Mouse (Mus musculus) T-helper 2 cell (primary cell): Measurements from ENCODE around the gene Rcor2.

Experiments
- in situ Hi-C: fragments of 300-600 bp; cut with MboI, MseI; formaldehyde crosslinking; loops from one replicate; pipeline ENCODE4 v1.15.1; 2025; ENCODE audit warnings: high pct_unique_total_duplicates

Gene Rcor2

DNA sequence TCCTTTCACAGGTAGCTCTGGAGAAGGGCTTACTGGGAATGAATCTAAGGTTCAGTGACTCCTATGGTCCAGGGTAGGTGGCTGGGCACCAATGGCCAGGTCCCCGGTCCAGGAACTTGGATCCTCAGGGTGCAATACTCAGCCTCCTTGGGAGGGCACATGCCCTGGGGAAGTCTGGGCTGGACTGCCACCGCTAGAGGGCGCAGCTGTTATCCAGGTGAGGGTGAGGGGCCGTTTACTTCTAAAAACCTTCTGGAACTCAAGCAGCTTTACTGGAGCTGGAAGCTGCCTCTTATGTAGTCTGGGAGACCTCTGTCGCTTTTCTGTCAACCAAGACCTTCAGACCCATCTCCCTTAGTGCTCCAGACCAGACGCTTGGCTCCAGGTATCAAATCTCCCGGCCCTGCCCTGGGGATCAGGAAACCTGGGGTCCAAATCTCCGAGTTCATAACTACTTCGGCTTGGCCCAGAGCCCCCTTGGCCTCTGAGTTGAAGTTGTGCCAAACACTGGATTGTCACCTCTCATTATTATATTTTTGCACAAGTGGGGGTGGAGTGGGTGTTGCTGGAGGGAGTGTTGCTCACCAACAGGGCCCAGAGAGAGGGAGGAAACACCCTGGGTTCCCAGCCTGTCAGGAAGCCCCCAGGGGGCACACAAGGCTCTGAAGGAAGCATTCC lies 2.9 kb upstream of the Rcor2 start:
- in situ Hi-C loops: loop anchor here (5.0 kb wide), 1 partner anchor 83 kb away; no protein-coding TSS in a partner anchor

DNA sequence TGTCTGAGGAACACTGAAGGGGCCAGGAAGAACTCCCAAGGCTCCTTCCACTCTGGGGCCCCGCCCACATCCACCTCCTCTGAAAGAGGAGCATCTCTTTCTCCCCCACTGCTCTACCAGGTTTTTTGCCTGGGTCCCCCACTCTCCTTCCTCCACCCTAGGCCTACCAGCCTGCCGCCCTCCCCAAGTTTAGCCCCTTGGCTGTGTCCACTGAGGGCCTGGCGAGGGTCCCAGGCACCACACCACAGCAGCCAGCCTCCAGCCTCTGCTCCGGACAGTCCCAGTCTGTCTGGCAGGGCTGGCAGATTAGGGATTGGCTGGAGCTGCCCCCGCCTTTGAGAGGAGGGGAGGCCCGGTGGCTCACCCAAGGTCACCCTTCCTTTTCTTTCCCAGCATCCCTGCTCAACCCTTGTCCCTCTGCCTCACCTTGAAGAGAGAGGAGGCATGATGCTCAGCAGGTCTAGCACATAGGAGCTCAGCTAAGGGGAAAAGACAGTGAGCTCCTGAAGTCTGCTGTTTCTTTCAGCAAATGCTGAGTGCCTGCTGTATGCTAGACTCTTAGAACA lies 2.3 kb upstream of the Rcor2 start:
- in situ Hi-C loops: loop anchor here (5.0 kb wide), 1 partner anchor 82 kb away; no protein-coding TSS in a partner anchor

DNA sequence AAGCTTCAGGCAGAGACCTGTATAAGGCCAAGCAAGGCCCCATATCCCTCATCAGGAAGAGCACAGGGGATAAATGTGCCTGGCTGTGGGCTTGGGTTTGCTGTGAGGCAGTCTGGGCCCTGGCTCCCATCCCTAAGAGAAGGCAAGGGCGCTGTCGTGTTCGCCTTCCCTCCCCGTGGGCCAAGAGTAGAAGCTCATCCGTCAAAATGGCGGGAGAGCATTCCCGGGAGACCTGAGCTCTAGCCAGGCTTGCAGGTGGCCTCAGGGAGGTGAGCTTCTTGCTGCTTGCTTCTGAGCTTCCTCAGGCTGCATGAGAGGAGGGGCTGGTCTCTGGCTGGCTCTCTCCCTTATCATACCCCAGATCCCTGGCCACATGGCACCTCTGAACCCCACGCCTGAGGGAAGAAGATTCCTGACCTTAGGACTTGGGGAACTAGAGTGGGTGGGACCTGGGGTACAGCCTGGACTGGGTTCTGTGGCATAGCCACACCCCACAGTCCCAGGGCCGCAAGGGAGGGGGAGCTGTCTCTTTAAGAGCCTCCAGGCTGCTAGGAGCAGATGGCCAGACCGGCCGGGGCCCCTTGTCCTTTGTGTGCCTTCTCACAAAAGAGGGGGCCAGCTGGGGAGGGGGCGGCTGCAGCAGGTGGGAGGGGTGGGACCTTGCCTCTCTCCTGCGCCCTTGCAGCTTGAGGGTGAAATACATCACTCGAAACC lies 1.5 kb upstream of the Rcor2 start:
- in situ Hi-C loops: no loop called here

DNA sequence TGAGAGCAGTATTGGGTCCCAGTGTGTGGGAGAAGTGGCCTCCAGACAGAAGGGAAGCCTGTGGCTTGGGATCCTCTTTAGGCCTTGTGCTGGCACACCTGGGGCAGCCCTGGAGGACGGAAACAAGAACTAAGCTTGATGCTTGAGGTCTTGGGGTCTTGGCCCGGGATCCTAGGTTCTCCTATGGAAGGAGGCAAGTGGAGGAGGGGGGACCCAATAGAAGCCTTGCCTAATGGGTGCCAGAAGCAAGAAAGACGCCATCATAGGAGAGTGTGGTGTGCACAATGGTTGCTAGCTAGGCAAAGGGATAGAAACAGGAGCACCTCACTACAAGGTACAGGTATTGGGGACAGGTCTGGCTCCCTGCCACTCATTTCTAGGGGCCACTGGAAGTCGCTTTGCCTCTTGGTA lies 699 bp upstream of the Rcor2 start:
- in situ Hi-C loops: no loop called here

DNA sequence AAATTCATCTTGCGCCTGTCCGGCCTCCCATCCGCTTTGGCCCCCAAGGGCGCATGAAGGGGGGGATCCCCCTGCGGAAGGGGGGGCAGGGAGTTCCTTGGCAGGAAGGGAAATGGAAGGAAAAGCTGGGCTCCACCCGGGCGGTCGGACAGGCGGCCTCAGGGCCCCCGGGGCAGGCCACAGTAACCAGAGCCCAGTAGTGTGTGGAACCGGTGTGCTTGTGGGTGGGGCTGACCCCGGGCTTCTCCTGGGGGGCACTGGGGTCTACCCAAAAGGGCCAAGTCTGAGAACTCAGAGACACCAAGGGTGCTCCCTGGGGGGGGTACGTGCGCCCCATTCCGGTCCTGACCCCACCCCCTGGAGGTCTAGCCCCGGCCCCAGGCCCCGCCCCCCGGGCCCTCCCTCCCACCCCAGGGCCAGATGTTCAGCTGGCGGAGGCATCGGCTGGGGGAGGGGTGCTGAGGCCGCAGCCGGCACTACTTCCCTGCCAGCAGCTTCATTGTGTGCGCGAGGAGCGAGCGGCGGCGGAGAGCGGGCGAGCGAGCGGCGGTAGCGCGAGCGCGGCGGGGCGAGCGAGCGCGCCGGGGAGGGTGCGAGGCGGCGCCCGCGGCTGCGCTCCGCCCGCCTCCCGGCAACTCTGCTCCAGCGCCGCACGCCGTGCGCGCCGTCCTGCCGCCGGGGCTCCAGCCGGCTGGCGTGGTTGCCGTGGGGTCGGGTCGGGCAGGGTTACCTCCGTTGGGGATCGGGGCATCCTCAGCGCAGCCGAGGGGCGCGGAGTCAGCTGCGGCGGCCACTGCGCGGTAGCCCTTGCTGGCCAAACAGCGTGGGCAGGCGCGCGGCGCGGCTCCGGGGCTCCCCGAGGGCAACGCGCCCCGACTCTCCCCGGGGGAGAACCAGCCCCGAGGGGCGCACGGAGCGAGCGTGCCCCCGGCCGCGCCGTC lies 926 bp downstream of the Rcor2 start:
- in situ Hi-C loops: no loop called here

DNA sequence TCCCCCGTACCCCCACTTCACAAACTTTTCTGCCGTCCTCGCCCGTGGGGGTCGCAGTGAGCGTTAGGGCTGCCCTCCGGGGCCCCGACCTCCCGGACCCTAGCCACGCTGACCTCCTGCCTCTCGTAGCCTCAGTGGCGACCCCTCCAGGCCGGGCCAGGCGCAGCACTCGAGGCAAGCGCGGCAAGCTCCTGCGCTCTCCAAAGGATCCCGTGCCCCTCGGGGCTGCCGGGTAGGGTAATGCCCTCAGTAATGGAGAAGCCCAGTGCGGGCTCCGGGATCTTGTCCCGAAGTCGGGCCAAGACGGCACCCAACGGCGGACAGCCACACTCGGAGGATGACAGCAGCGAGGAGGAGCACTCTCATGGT lies 1.6 kb downstream of the Rcor2 start:
- in situ Hi-C loops: no loop called here

DNA sequence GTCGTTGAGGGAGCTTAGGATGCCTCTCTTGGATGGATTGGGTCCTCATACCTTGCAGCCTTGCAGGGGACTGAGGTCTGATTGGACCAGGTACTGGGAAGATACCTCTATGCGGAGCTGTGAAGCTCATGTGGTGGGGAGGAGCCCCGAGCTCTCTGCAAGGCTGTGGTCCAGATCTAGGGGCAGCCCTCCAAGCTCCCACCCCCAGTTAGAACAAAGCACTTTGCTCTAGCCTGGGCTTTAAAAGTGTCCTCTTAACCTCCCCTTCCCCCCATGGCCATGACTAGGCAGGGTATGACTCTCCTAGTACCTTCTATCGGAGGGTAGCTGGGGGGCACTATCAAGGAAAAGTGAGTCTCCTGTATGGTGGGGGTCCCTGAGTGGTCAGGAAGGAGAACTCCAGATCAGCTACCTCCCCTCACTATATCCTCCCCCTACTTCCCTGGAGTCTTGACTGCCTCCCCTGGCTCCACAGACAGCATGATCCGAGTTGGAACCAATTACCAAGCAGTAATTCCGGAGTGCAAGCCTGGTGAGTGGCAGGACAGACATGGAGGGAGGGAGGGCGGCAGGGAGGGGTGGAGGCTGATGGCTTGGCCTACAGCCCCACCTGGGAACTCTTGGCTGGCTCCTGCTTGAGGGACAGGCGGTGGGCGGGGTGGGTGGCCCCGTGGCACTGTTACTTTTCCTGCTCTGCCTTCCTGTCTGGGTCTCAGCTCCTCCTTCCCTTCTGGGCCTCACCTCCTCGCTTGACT lies 2.3 kb downstream of the Rcor2 start:
- in situ Hi-C loops: no loop called here

DNA sequence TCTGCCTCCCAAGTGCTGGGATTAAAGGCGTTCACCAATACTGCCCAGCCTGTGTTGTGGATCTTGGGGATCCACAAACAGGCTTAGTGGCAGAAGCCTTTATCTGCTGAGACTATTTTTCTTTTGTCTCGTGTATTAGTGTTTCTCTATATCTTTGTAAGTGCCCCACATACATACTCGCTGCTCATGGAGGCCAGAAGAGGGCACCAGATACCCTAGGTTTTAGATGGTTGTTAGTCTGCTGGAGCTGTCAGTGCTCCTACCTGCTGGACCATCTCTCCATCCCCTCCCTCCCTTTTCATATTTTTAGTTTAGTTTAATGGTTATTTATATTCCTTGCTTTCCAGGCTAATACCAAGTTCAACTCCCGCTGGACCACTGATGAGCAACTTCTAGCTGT lies 6.4 kb downstream of the Rcor2 start:
- in situ Hi-C loops: no loop called here

DNA sequence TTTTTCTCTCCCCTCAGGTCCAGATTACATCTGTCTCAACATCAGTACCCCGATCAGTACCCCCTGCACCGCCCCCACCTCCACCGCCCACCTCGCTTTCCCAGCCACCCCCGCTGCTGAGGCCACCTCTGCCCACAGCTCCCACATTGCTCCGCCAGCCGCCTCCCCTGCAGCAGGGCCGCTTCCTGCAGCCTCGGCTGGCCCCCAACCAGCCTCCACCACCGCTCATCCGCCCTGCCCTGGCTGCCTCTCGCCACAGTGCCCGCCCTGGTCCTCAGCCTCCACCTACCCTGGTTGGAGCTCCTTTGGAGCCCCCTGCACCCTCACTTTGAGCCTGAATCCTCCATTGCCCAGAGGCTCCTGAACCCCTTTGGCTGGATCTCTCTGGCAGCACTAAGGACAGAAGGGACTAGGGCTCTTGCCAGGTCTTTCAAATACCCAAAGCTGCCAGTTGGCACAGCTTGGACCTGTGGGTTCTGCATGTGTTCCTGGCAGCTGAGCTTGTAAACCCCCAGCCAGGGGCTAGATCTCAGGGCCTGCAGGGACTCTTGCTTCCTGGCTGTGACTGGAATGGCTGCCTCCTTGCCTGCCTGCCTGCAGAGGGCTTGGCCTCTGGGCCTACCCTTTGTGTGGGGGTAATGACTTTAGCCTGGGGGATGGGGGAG lies 7.3 kb downstream of the Rcor2 start:
- in situ Hi-C loops: no loop called here

DNA sequence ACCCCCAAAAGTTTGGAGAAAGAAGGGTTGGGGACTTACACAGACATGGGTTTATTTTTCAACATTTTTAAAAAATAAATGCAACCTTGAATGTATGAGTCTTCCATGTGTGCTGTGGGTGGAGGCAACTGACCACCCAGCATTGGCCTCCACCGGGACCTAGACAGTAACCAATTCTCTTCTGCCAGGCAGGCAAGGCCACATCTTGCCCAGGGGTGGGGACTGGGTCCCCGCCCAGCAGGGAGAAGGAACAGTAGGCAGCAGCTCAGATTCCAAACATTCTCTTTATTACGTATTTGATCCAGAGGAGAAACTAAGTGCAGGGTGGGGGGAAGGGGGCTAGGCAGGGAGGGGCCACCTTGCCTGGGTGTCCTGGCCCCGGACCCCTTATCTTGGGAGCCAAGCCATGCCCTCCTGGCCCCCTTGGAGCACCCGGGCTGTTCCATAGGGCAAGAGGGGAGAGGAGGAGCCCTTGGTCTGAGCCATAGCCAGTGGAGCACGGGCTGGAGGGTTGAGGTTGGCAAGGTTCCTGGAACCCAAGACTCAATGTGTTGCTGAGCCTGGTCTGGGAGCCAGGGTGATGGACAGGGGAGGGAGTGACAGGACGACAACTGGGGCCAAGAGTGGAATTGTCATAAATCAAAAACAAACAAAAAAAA lies 8.1 kb downstream of the Rcor2 start:
- in situ Hi-C loops: no loop called here

DNA sequence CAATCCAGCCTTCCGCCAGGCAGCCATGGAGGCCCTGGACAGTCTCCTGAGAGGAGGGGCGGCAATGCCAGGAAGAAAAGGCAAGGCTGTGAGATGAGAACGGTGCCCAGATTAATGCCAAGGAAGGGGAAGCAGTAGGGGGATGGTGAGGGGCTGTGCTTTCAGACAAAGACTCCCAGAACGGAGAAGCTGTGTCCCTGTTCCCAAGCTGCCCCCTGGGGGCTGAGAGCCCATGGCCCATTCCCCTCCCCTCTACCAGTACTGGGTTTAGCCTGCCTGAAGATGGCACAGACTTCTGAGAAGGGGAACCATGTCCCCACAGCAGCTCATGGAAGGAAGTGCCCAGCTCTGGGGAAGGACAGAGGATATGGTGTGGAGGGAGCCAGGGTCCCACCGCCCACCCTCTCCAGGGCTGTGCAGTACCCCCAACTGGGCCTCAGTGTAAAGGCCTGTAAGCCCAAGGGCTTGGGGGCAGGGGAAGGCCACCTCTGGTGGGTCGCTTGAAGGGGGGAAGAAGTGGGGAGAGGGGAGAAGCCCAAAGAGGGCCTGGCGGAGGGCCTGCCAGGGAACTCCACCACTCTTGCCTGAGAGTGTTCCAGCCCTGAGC lies 9.0 kb downstream of the Rcor2 start:
- in situ Hi-C loops: no loop called here

DNA sequence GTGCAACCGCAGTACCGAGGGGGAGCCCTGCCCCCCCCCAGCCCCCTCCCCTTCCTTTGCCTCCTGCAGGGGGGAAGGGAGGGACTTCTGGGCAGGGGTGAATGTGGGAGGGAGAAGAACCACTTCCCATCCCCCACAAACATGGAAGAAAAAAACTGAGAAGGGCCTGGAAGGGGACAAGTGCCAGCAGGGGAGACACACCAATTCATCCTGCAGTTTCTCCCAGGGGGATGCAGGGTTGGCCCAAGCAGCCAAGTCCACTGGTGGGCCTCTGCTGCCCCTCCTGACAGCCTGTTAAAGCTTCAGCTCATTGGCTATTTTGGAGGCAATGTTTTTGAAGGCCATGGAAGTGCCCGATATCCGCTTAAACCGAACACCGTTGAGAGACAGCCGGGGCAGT lies 9.7 kb downstream of the Rcor2 start:
- in situ Hi-C loops: no loop called here

DNA sequence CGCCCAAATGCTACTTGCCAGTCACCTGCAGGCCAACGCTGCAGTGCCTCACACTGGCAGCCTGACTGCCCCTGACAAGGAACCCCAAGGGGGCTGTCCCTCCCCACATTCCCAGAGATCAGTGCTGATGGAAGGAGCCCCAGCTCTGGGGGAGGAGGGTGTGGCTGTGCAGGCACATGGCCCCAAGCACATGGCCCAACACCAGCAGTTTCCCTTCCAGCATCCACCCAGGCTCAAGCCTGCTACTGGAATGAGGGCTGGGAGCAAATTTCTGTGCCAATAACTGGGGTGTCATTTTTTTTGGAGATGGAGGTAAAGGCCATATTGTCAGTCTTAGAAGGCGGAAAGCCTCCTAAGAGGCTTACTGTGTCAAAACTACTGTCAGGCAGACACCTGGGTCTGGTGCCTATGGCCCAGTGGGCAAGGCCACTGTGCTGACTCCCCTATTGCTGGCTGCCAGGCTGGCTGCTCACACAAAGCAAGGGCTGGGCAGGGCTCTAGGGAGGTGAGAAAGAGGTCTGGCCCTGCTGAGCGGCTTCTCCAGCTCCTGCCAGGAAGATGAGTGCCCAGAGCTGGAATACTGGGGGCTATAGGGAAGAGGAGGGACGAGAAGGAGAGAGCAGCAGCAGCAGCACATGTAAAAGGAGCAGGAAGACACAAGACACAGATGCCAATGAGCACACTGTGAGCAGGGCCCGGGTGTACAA lies 11.2 kb downstream of the Rcor2 start:
- in situ Hi-C loops: no loop called here

DNA sequence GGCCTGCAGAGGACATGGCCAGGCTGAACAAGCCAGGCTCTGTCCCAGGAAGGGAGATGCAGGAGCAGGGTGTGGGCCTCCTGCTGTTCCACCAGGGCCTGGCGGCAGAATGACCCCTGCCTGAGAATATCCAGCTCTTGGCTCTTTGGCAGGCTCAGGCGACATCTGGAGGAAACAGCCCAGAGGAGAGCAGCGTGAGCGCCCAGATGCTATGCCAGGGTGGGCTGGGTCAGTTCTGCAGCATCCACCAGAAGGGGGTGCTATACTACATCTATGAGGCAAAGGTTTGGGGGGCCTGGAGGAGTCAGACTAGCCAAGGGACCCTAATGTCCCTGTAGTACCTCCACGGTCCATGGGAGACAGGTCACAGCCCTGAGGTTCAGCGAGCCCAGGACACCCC lies 12.0 kb downstream of the Rcor2 start:
- in situ Hi-C loops: no loop called here

DNA sequence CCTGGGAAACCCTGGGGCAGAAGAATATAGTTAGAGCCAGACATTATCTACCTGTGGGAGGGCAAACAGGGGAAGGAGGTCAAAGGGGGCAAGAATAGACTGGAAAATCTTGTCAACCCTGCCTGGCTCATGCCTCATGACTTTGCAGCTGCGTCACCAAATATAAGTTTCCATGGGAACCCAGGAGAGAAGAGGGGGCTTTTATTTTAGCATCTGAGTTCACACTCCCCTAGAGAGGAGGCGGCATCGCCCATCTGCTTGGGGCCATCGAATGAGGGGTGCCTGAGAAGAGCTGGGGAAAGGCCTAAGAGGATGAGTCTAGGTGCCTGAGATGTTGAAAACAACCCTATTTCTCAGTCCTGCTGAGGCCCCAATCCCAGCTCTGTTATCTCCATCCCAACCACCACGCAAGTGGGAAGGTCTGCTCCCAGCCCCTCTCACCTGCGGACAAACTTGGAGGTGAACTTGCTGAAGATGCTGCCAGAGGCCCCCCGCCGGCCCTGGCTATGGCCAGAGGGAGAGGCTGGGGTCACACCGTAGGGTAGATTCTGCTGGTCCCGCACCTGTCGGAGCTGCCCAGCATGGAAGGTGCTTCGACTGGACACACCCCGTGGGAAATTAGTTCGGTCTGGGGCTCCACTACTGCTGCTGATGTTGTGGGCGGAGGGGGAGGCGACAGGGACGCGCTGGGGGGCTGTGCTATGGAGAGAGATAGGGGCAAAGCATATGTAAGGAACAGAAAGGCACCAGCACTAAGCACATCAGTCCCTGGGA lies 13.6 kb downstream of the Rcor2 start:
- in situ Hi-C loops: loop anchor here (10.0 kb wide), 1 partner anchor 46 kb away; no protein-coding TSS in a partner anchor

DNA sequence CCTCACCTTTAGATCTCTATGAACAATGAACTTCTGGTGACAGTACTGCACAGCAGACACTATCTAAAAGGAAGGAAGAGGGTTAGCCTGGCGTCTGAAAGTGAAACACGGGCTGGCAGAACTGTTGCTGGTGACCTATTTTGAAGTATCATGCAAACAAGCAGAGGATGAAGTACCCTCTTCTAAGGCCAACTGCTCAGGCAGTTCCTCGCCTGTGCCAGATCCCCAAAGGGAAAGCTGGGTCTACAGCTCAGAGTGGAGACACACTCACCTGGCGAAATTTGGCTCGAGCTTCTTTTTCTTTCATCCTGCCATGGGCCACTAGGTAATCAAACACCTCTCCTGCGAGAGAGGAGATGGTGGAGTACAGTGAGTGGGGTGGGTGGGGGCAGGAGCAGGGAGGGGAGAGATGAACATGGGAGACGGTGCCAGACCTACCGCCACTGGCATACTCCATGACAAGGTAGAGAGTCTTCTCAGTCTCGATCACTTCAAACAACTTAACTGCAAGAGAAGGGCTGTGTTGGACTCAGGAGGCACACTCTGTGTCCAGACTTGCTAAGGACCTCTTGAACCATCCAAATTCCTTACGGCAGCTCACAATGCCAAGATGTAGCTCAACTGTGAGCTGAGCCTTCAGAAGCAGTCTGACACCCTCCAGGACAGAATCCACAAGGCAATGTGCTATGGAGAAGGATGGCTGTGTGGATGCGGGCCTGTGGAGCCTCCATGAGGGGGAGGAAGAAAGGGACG lies 19.6 kb downstream of the Rcor2 start:
- in situ Hi-C loops: loop anchor here (10.0 kb wide), 1 partner anchor 52 kb away; no protein-coding TSS in a partner anchor

DNA sequence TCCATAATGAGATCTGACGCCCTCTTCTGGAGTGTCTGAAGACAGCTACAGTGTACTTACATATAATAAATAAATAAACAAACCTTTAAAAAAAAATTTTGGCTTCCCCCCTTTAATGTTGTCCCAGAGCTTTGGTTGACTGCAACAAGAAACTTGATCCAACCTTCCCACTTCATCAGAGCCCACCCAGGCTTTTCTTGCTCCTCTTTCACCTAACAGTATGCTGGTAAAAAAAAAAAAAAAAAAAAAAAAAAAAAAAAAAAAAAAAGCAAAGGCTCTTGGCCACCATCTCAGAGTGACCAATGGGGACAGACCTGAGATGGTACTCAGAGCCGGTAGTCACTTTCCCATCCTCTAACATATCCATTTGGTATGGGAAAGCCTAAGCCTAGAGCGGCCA lies 21.2 kb downstream of the Rcor2 start:
- in situ Hi-C loops: loop anchor here (10.0 kb wide), 1 partner anchor 53 kb away; no protein-coding TSS in a partner anchor
